26 mouse cellular contexts compared by ENCODE assay signal in the genomic region with DNA sequence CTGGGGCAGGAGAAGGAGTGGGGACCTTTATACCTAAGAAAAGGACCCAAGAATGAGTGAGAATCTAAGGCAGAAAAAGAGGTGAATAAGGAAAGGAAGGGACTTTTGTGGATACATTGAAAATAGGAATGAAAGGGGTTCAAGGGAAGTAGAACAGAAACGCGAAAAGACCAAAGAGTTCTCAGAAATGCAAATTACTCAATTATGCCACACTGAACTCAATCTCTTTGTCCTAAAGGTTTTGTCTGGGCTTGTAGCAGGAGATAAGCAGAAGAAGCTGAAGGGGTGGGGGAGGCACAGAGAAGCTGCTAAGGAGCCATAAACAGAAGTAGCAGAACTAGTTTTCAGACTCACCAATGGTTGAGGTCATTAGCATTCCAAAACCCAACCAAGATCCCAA.
"Had no signal": no experiment of that assay in that cellular context is flagged by ENCODE, and none has a peak within 500 bp of the region (broad histone marks: within the 10 kb centered on the region; RNA-seq: fewer than 3 reads in every experiment).

No protein-coding gene starts in this region.

- H3K27ac ChIP-seq: gastrocnemius, adult 2 months; heart, embryonic 10.5 days; hindbrain, embryonic 13.5 days; hindbrain, embryonic 15.5 days; hindbrain, postnatal 0 days; kidney, embryonic 15.5 days; kidney, postnatal 0 days; layer of hippocampus, adult 2 months; limb, embryonic 13.5 days; limb, embryonic 15.5 days; liver, embryonic 12.5 days; liver, embryonic 14.5 days had no signal

- H3K36me3 ChIP-seq: heart, embryonic 10.5 days; heart, embryonic 12.5 days; hindbrain, embryonic 13.5 days; hindbrain, embryonic 15.5 days; kidney, embryonic 15.5 days; limb, embryonic 13.5 days; limb, embryonic 15.5 days; liver, embryonic 12.5 days had no signal

- H3K4me1 ChIP-seq: heart, embryonic 10.5 days; heart, embryonic 12.5 days; hindbrain, embryonic 13.5 days; hindbrain, embryonic 15.5 days; kidney, embryonic 15.5 days; limb, embryonic 13.5 days; limb, embryonic 15.5 days; liver, embryonic 12.5 days had no signal

- H3K4me3 ChIP-seq: gastrocnemius, adult 2 months; heart, embryonic 10.5 days; heart, embryonic 12.5 days; hindbrain, embryonic 13.5 days; hindbrain, embryonic 15.5 days; kidney, embryonic 15.5 days; layer of hippocampus, adult 2 months; limb, embryonic 13.5 days; limb, embryonic 15.5 days; liver, embryonic 12.5 days had no signal

- H3K9ac ChIP-seq: heart, embryonic 12.5 days; hindbrain, embryonic 13.5 days; hindbrain, embryonic 15.5 days; kidney, embryonic 15.5 days; limb, embryonic 13.5 days; limb, embryonic 15.5 days; liver, embryonic 12.5 days; liver, embryonic 14.5 days had no signal

- H3K9me3 ChIP-seq: heart, embryonic 10.5 days; heart, embryonic 12.5 days; hindbrain, embryonic 13.5 days; hindbrain, embryonic 15.5 days; kidney, embryonic 15.5 days; limb, embryonic 13.5 days; limb, embryonic 15.5 days; liver, embryonic 12.5 days had no signal

- H3K27me3 ChIP-seq: heart, embryonic 12.5 days; hindbrain, embryonic 13.5 days; hindbrain, embryonic 15.5 days; kidney, embryonic 15.5 days; limb, embryonic 13.5 days; limb, embryonic 15.5 days had no signal

- DNase-seq: gastrocnemius, adult 2 months; gastrocnemius, postnatal 10 days; gastrocnemius, postnatal 25 days; heart, adult 18-20 months; heart, postnatal 10 days; heart, postnatal 4 days; kidney, adult 11 months; kidney, adult 2 months; kidney, adult 9 months; kidney, postnatal 25 days; kidney, postnatal 4 days; layer of hippocampus, postnatal 36 days; left cerebral cortex, postnatal 4 days had no signal

- H3K4me2 ChIP-seq: heart, embryonic 12.5 days; hindbrain, embryonic 13.5 days; hindbrain, embryonic 15.5 days; kidney, embryonic 15.5 days; limb, embryonic 13.5 days; limb, embryonic 15.5 days; liver, embryonic 12.5 days had no signal

- ATAC-seq: hindbrain, postnatal 0 days; intestine, embryonic 16.5 days; liver, embryonic 12.5 days had no signal
